22 mouse cellular contexts compared by ENCODE assay signal in genomic region chr13:102127933-102128430, GRCm38 (mm10).
"Had no signal": no experiment of that assay in that cellular context is flagged by ENCODE, and none has a peak within 500 bp of the region (broad histone marks: within the 10 kb centered on the region; RNA-seq: fewer than 3 reads in every experiment).

No protein-coding gene starts in this region.

- DNase-seq: gastrocnemius, adult 2 months; gastrocnemius, postnatal 10 days; gastrocnemius, postnatal 25 days; heart, adult 11 months; heart, adult 2 months; heart, postnatal 14 days; heart, postnatal 36 days; kidney, adult 18-20 months; kidney, adult 8-10 months; kidney, postnatal 10 days; kidney, postnatal 25 days; kidney, postnatal 4 days; left cerebral cortex, postnatal 4 days had no signal

- ATAC-seq: hindbrain, embryonic 16.5 days; inflammation-experienced regulatory T-cells, adult 6 months; intestine, embryonic 15.5 days; intestine, postnatal 0 days; liver, embryonic 12.5 days had no signal

- H3K36me3 ChIP-seq: heart, embryonic 13.5 days; heart, embryonic 15.5 days; intestine, embryonic 15.5 days; limb, embryonic 13.5 days; limb, embryonic 15.5 days; liver, embryonic 12.5 days had no signal

- H3K27me3 ChIP-seq: heart, embryonic 13.5 days; heart, embryonic 15.5 days; intestine, embryonic 15.5 days; limb, embryonic 13.5 days; limb, embryonic 15.5 days; liver, embryonic 12.5 days had no signal
